Mouse (Mus musculus) right cerebral cortex, postnatal 36 days (tissue): Measurements from ENCODE around the gene Gm40460.
"Not testable (repeated sequence)": the region's sequence is repeated elsewhere in the genome, so short reads cannot be mapped to it uniquely, and the experiment has no call there.

Experiments used
- DNase-seq, 2 experiments: peaks; one replicate each; pipeline ENCODE4 v3.0.0; 2022; ENCODE audit warnings: low spot score in 2 of 2, mixed read lengths in 1 of 2

Gene Gm40460

GRCm38 (mm10) chr7:142240978-142241377 is at the start of gene Gm40460:
Gm40460 (minus strand) TSS chr7:142241078.
- no peak for DNase-seq

- not testable (repeated sequence) for DNase-seq
Measured at GRCm38 (mm10) chr7:142285910-142286612, 45.2 kb upstream of the Gm40460 start.

GRCm38 (mm10) chr7:142285130-142285835 is 44.4 kb upstream of the Gm40460 start:
- DNase-seq, result no peak

GRCm38 (mm10) chr7:142284615-142285080 is 43.8 kb upstream of the Gm40460 start:
- DNase-seq, result peak; percentile 78 to 80

GRCm38 (mm10) chr7:142284023-142284591 is 43.2 kb upstream of the Gm40460 start:
- DNase-seq, result peak in 1 of 2 experiments; percentile 2

- not testable (repeated sequence) for DNase-seq
Measured at GRCm38 (mm10) chr7:142282847-142283246, 42.0 kb upstream of the Gm40460 start.

- DNase-seq, result not testable (repeated sequence)
Measured at GRCm38 (mm10) chr7:142279291-142279690, 38.4 kb upstream of the Gm40460 start.

- DNase-seq, result peak; percentile 13 to 18
Measured at GRCm38 (mm10) chr7:142278183-142278582, 37.3 kb upstream of the Gm40460 start.

- DNase-seq, result not testable (repeated sequence)
Measured at GRCm38 (mm10) chr7:142274263-142274662, 33.4 kb upstream of the Gm40460 start, which contains the start of gene Gm4559. Gm4559 (minus strand) TSS chr7:142274363.

- DNase-seq, result not testable (repeated sequence)
Measured at GRCm38 (mm10) chr7:142258254-142258653, 17.4 kb upstream of the Gm40460 start, which contains the start of gene Gm2431. Gm2431 (minus strand) TSS chr7:142258354.

- peak; percentile 1 to 2 for DNase-seq
Measured at GRCm38 (mm10) chr7:142255517-142255916, 14.6 kb upstream of the Gm40460 start.

- DNase-seq, result no peak
Measured at GRCm38 (mm10) chr7:142249824-142250223, 8.9 kb upstream of the Gm40460 start.

- no peak for DNase-seq
Measured at GRCm38 (mm10) chr7:142231540-142231939, 9.3 kb downstream of the Gm40460 start.

GRCm38 (mm10) chr7:142229871-142230270 is 11.0 kb downstream of the Gm40460 start, which contains the start of gene Krtap5-5:
Krtap5-5 (minus strand) TSS chr7:142229971.
- DNase-seq, result not testable (repeated sequence)

- no peak for DNase-seq
Measured at GRCm38 (mm10) chr7:142224518-142224917, 16.4 kb downstream of the Gm40460 start.

- not testable (repeated sequence) for DNase-seq
Measured at GRCm38 (mm10) chr7:142212136-142212535, 28.7 kb downstream of the Gm40460 start.

- DNase-seq, result no peak
Measured at GRCm38 (mm10) chr7:142211559-142211958, 29.3 kb downstream of the Gm40460 start, which contains the start of gene Gm7579. Gm7579 (plus strand) TSS chr7:142211859.

GRCm38 (mm10) chr7:142206891-142207290 is 34.0 kb downstream of the Gm40460 start:
- not testable (repeated sequence) for DNase-seq

GRCm38 (mm10) chr7:142205488-142205887 is 35.4 kb downstream of the Gm40460 start:
- no peak for DNase-seq

GRCm38 (mm10) chr7:142201064-142201463 is 39.8 kb downstream of the Gm40460 start, which contains the start of gene Krtap5-3:
Krtap5-3 (plus strand) TSS chr7:142201364.
- DNase-seq, result no peak

- no peak for DNase-seq
Measured at GRCm38 (mm10) chr7:142198748-142199147, 42.1 kb downstream of the Gm40460 start.
